Mouse (Mus musculus) forebrain, embryonic 11.5 days (tissue): ENCODE data around the gene Flot2. TPM values are rescaled to one million over a fixed set of nuclear protein-coding genes. Genes with fewer than 3 reads are reported as not detected.

ENCODE experiments used
- ATAC-seq: fragments of 200-750 bp; cut with Nextera tagmentation; replicated peaks from 2 replicates; pipeline ENCODE4 v1.8.0; 2017; ENCODE audit warnings: moderate TSS enrichment; ENCODE audit not compliant: low FRiP score
- DNase-seq: peaks from one replicate; pipeline ENCODE4 v3.0.0-alpha.2; 2017; ENCODE audit warnings: low spot score
- H3K27ac ChIP-seq: fragments of 300-500 bp; sonication (generic); 2 replicates; pipeline ENCODE4 v1.5.1; 2014; ENCODE audit warnings: low read depth, low read length
- H3K27me3 ChIP-seq: fragments of 300-500 bp; sonication (generic); 2 replicates; pipeline ENCODE4 v1.6.1; 2014; ENCODE audit warnings: mild to moderate bottlenecking, low read length, mixed read lengths; ENCODE audit not compliant: control insufficient read depth, insufficient read depth
- H3K36me3 ChIP-seq: fragments of 300-500 bp; sonication (generic); 2 replicates; pipeline ENCODE4 v1.6.1; 2014; ENCODE audit warnings: mild to moderate bottlenecking, low read length, moderate library complexity, mixed read lengths; ENCODE audit not compliant: control insufficient read depth, insufficient read depth
- H3K4me1 ChIP-seq: fragments of 300-500 bp; sonication (generic); replicated peaks from 2 replicates; pipeline ENCODE4 v1.6.1; 2014; ENCODE audit warnings: low read length, mixed read lengths; ENCODE audit not compliant: control insufficient read depth, insufficient read depth
- H3K4me2 ChIP-seq: fragments of 300-500 bp; sonication (generic); 2 replicates; pipeline ENCODE4 v1.6.1; 2014; ENCODE audit warnings: low read depth, mild to moderate bottlenecking, low read length, moderate library complexity, mixed read lengths; ENCODE audit not compliant: severe bottlenecking
- H3K4me3 ChIP-seq: fragments of 300-500 bp; sonication (generic); 2 replicates; pipeline ENCODE4 v1.5.1; 2014; ENCODE audit warnings: low read depth, low read length
- H3K9ac ChIP-seq: fragments of 300-500 bp; sonication (generic); 2 replicates; pipeline ENCODE4 v1.6.1; 2014; ENCODE audit warnings: low read length
- H3K9me3 ChIP-seq: fragments of 300-500 bp; sonication (generic); 2 replicates; pipeline ENCODE4 v1.6.1; 2016; ENCODE audit warnings: low read length, mixed read lengths; ENCODE audit not compliant: control insufficient read depth
- WGBS: fragments of 180-500 bp; shearing (Covaris S2); extraction: QIAGEN DNeasy Blood & Tissue Kit; methylation state at CpG from one replicate; pipeline ENCODE4 v1.1.7; 2014; 5-methylcytosine and 5-hydroxymethylcytosine counted together
- microRNA counts: library from miRNA; unstranded; fragments of <30 nt; microRNA quantifications from one replicate; lab custom pipeline; 2015
- microRNA-seq: library from miRNA; unstranded; fragments of <30 nt; microRNA quantifications from one replicate; pipeline ENCODE4, GENCODE M21; 2016; ENCODE audit not compliant: insufficient number of aligned reads
- polyA plus RNA-seq: library from polyadenylated mRNA; unstranded; fragments of >200 nt; fragmentation: Nextera tagmentation; extraction: Ambion mirVana; gene quantifications from 2 replicates; pipeline ENCODE4 v1.2.1, GENCODE M21; 2014

Gene Flot2
- polyA plus RNA-seq, 1 experiment from 2014 or later = 71.2 TPM

DNA sequence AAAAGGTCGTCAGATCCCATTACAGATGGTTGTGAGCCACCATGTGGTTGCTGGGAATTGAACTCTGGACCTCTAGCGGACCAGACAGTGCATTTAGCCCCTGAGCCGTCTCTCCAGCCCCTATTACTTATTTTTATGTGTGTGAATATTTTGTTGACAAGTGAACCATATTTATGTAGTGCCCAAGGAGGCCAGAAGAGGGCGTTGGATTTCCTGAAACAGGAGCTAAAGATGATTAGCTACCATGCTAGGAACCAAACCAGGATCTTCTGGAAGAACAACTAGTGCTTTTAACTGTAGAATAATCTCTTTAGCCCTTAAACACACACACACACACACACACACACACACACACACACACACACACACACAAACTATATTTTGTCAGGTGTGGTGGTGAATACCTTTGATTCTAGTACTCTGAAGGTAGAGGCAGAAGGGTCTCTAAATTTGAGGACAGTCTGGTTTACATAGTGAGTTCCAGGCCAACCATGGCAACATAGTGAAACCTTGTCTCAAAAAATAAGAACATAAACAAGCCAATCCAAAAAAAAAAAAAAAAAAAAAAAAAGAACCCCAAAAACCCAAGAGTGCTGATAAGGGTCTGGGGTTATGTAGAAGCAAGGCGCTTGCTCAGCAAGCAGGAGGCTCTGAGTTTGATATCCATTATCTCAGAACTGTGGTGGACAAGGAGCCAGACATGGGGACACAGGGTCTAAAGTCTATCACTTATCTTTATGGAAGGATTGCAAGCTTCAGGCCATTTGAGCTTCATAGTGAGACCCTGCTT lies 65.4 kb downstream of the Flot2 start:
- Histone ChIP-seq H3K36me3 (no peaks in the 10 kb centered on the region; the same call in 1 of the 2 replicates), H3K4me3 (no peak overlapping the region), H3K4me2 (no peak overlapping the region), H3K9me3 (no peaks in the 10 kb centered on the region), H3K4me1 (no peaks in the 10 kb centered on the region), H3K27me3 (no peaks in the 10 kb centered on the region), H3K9ac (no peak overlapping the region), H3K27ac (no peak overlapping the region)
- ATAC-seq = no peak
- no peak for DNase-seq
- WGBS = 65% methylated on average over 5 of the region's 5 CpGs

DNA sequence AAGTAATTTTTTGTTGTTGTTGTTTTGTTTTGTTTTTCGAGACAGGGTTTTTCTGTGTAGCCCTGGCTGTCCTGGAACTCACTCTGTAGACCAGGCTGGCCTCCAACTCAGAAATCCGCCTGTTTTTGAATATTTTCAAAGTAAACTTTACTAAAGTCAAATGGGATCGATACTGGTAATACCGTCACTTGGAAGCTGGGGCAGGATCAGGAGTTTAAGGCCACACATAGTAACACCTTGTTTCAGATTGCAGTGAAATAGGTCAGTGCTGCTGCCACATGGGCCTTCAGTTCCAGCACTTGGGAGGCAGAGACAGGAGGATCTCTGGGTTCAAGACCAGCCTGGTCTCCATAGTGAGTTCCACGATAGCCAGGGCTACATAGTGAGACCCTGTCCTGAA lies 66.8 kb downstream of the Flot2 start:
- DNase-seq = no peak
- Histone ChIP-seq H3K4me3 (no peak overlapping the region), H3K9ac (no peak overlapping the region), H3K4me1 (no peaks in the 10 kb centered on the region), H3K27ac (no peak overlapping the region), H3K9me3 (no peaks in the 10 kb centered on the region), H3K27me3 (no peaks in the 10 kb centered on the region), H3K36me3 (no peaks in the 10 kb centered on the region; the same call in 1 of the 2 replicates), H3K4me2 (no peak overlapping the region)
- 90% methylated on average over 5 of the region's 5 CpGs for WGBS
- no peak for ATAC-seq

MicroRNAs encoded within 50 kb of the gene (microRNA counts, 519-probe panel; counts per million panel counts)
- microRNA mmu-miR-144 (lab: Ali Mortazavi, UCI) (4,658 counts per million, percentile 43 among the panel's probes with 10 or more counts), microRNA mmu-miR-451 (lab: Ali Mortazavi, UCI) (3,182 counts per million, percentile 13 among the panel's probes with 10 or more counts)

Small RNAs within 50 kb of the gene (microRNA-seq; reads per million reads assigned to microRNA genes)
- gene Mir144 (95.1 reads per million, percentile 34 among the genes with 10 or more reads in this experiment), gene Mir451a (not detected), gene Mir451b (not detected)

Other genes with a start within 250 kb of the Flot2 start
- gene Pipox, start 143.8 kb upstream of the Flot2 start, polyA plus RNA-seq = 13.6 and 16.0 TPM in 2 replicates
- gene Sez6, start 107.1 kb upstream of the Flot2 start, polyA plus RNA-seq = 14.3 and 16.7 TPM in 2 replicates
- gene Phf12, start 55.2 kb upstream of the Flot2 start, polyA plus RNA-seq = 29.6 and 30.5 TPM in 2 replicates
- gene Dhrs13, start 5.7 kb upstream of the Flot2 start, polyA plus RNA-seq = 18.8 and 22.1 TPM in 2 replicates
- 39.4 and 41.8 TPM in 2 replicates for gene Eral1, start 42.5 kb downstream of the Flot2 start, polyA plus RNA-seq
- 31.3 and 34.4 TPM in 2 replicates for gene Fam222b, start 56.7 kb downstream of the Flot2 start, polyA plus RNA-seq
- 77.7 and 79.6 TPM in 2 replicates for gene Traf4, start 127.7 kb downstream of the Flot2 start, polyA plus RNA-seq
- gene Nek8, start 138.7 kb downstream of the Flot2 start, polyA plus RNA-seq = 7.6 and 9.6 TPM in 2 replicates
- gene Tlcd1, start 138.8 kb downstream of the Flot2 start, polyA plus RNA-seq = 7.1 and 9.9 TPM in 2 replicates
- gene Rpl23a, start 145.7 kb downstream of the Flot2 start, polyA plus RNA-seq = 1,094 and 1,161 TPM in 2 replicates
- gene Rab34, start 150.5 kb downstream of the Flot2 start, polyA plus RNA-seq = 54.7 and 58.8 TPM in 2 replicates
- gene Proca1, start 155.5 kb downstream of the Flot2 start, polyA plus RNA-seq = 1.4 and 1.6 TPM in 2 replicates
- 41.0 and 52.3 TPM in 2 replicates for gene Sdf2, start 207.8 kb downstream of the Flot2 start, polyA plus RNA-seq
- 33.7 and 34.0 TPM in 2 replicates for gene Supt6, start 208.1 kb downstream of the Flot2 start, polyA plus RNA-seq
- gene 2610507B11Rik, start 223.8 kb downstream of the Flot2 start, polyA plus RNA-seq = 75.1 and 84.6 TPM in 2 replicates